Mouse (Mus musculus): ENCODE data around the gene Ptprq.

Ptprq gene

DNA sequence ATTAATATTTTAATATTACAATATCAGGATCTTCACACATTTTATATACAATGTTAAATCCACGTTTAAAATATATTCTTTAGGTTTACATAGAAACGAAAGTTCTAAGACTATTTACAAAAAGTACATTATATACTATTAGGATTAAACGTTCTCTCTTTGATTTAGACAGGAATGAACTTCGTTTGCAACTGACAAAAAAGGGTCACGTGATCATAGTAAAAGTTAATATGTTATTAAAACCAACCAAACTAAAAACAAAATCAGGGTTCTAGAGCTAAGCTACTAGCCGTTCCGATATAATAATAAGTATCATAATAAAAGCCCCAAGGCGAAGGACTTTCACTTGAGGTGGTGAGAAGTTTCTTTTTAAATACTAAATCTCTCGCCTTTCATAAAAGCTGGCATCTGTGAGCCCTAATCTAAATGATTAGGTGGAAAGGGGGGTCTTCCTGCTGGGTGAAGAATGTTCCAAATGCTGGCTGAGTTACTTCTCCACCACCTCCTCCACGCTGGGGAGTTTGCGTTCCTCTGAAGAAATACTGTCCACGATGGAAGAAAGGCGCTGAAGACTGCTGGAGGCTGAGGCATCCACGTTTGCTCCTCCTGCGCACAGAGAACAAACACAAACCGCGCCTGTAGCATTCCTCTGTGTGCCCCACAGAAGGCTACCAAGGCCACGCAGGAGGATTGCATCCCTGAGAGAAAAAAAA, 226.8 kb downstream of the Ptprq start:
- no peak for DNase-seq (ENCODE audit: low read depth, low spot score)

DNA sequence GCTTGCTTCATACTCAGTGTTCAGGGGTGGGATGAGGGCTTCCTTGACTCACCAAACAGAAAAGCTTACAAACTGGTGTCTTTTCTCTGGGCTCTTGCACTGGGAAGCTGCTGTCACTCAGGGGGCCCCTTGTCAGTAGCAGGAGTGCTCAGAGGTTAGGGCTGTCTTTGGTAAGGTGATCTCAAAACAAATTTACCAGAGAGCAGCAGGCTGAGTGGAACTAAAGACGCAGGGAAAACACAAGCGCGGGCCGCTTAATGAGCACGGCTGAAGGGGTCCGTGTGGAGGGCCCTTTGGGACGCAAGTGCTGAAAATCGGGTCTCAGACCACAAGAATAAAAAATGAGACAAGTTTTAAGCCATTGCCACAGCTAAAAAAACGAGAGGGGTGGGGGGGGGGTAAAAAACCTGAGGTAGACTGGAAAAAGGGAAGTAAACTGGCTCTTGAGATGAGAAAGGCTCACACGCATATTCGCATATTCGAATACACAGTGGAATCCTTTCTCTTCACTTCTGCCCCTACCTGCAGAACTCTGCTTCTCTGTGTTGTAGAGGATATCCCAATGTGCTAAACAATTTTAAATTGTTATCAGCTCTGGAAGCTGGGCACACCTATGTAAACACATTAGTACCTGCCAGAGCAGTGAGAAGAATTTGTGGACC, 231.1 kb downstream of the Ptprq start:
- no peak for DNase-seq (ENCODE audit: low read depth, low spot score)

DNA sequence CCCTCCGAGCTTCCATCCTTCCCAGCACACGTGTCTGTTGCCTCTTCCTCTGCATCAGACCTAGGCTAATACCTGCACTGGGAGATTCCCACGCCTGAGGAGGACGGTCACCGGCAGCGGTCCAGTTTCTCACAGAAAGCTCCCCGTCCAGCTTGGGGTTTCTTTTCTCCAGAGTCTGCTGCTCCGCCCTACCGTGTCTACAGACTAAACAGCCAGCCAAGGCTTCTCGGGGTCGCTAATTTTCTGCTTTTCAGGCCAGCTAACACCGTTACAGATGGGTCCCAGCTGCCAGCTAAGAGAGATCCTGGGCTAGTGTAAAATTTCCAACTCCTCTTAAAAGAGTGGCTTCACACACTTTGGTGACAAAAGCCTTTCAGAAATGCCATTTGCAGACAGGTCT, 233.1 kb downstream of the Ptprq start:
- DNase-seq (ENCODE audit: low read depth, low spot score), result no peak

DNA sequence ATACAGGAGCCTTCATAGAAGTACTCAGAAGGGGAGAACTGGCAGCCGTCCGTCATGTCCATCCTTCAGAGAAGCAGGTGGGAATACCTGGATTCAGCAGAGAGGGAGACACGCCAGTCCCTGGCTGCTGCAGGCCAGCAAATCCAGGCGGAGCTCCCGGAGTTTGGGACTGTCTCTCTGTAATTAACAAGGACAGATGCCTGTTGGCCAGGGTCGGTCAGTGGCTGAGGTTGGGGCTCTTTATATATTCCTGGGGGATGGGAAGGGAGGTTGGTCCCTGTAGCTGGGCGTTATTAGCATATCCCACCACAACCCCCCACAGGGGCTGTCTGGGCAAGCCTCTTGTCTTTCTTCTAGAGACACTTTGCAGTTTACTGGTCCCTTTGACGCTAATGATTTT, 234.0 kb downstream of the Ptprq start, which contains the start of gene Myf5:
Gene Myf5 (minus strand): TSS at position 265 of the 400 bp plus-strand sequence.
- no peak for DNase-seq (ENCODE audit: low read depth, low spot score)

DNA sequence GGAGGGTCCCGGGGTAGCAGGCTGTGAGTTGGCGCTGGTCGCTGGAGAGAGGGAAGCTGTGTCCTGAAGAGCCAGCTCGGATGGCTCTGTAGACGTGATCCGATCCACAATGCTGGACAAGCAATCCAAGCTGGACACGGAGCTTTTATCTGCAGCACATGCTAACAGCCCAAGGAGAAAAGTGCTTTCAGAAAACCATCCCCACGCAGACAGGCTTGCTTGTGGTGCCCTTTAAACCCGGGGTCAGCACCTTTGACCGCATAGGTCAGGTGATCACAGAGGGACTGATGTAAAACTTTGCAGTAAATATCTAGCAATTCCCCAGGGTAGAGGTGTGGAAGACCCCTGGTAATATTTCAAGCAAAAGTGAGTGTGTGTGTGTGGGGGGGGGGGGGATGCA, 235.8 kb downstream of the Ptprq start:
- DNase-seq (ENCODE audit: low read depth, low spot score), result no peak

DNA sequence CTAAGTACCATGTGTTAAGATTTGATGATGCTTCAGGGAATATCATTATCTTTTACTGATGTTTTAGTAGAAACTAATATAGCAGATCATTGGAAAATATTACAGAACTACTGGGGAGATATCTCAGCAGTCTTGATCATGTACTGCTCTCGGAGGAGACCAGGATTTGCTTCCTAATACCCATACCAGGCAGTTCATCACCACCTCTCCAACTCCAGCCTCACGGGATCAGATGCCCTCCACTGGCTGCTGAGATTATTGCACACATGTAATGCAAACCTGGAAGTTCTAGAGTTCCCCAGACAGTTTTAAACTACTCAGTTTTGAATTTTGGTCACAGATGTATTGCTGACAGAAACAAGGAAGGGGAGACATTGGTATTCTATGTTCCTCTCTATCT, 246.4 kb downstream of the Ptprq start:
- no peak for DNase-seq (ENCODE audit: low read depth, low spot score)

DNA sequence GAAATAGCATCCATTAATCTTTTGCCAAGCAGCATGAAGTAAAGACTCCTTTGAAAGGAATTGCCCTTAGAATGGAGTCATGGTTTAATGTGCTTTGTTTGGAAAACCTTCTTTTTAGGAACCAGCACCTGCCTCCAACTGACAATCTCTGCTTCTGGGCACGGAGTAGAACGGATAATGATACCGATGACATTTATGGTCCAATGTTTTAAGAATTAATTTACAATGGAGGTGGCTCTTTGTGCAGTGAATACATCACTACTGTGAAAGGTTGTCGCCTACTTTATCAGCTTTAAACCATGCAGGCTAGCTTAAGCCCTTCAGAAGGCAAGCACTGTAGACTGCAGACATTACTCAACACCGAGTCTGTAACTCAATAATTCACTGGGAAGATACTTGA, 248.1 kb downstream of the Ptprq start:
- no peak for DNase-seq (ENCODE audit: low read depth, low spot score)

DNA sequence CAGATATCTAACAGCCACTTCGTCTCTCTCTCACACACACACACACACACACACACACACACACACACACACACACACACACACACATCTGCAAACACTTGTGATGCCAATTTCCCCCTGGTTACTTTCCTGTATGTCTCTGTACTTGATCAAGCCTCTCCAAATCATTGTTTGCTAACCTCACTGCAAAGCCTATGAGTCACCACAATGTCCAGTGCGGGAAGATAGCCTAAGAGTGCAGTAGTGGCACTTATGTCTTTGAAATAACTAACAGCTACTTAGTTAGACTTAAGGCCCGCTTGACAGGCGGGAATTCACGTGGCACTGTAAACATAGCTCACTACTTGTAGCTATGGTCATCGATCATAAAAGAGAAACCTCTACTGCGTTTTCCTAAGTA, 252.0 kb downstream of the Ptprq start:
- no peak for DNase-seq (ENCODE audit: low read depth, low spot score)
